Mouse (Mus musculus) spleen, adult 2 months (tissue): ENCODE results near the gene Olfr1225. TPM values are rescaled to one million over a fixed set of nuclear protein-coding genes. Genes with fewer than 3 reads are reported as not detected.
"Not testable (repeated sequence)": the region's sequence is repeated elsewhere in the genome, so short reads cannot be mapped to it uniquely, and the experiment has no call there.

ENCODE experiments used
- DNase-seq, 2 experiments: peaks; one replicate each; pipeline versions ENCODE4 v3.0.0 to v3.0.0-alpha.2; 2012 to 2021; ENCODE audit warnings: low spot score in 2 of 2, low read depth in 1 of 2
- H3K27ac ChIP-seq: fragments of 200-500 bp; 2 replicates; pipeline ENCODE4 v1.5.1; 2012; ENCODE audit warnings: low read length, inconsistent platforms; ENCODE audit not compliant: insufficient read depth
- H3K27me3 ChIP-seq: fragments of 200-500 bp; 2 replicates; pipeline ENCODE4 v1.6.1; 2012; ENCODE audit warnings: mild to moderate bottlenecking, moderate library complexity, low read length, inconsistent platforms; ENCODE audit not compliant: control insufficient read depth, insufficient read depth
- H3K36me3 ChIP-seq: fragments of 200-500 bp; 2 replicates; pipeline ENCODE4 v1.6.1; 2012; ENCODE audit warnings: mild to moderate bottlenecking, low read length, inconsistent platforms; ENCODE audit not compliant: control insufficient read depth, insufficient read depth
- H3K4me1 ChIP-seq: fragments of 200-500 bp; 2 replicates; pipeline ENCODE4 v1.6.1; 2011; ENCODE audit warnings: inconsistent platforms; ENCODE audit not compliant: control insufficient read depth, insufficient read depth, insufficient read length
- H3K4me3 ChIP-seq: fragments of 200-500 bp; 2 replicates; pipeline ENCODE4 v1.5.1; 2011; ENCODE audit warnings: mild to moderate bottlenecking, inconsistent platforms; ENCODE audit not compliant: insufficient read depth, insufficient read length; ENCODE audit errors: extremely low read depth
- CTCF ChIP-seq: fragments of 200-500 bp; IDR thresholded peaks from 2 replicates; pipeline ENCODE4 v1.5.1; 2011; ENCODE audit warnings: mild to moderate bottlenecking, inconsistent platforms; ENCODE audit not compliant: insufficient read depth, insufficient read length, insufficient replicate concordance; ENCODE audit errors: extremely low read depth
- POLR2A ChIP-seq: fragments of 200-500 bp; IDR thresholded peaks from 2 replicates; pipeline ENCODE4 v1.6.1; 2011; ENCODE audit warnings: low read depth, low read length, inconsistent platforms
- WGBS: fragments of 180-500 bp; shearing (Covaris S2); methylation state at CpG from one replicate; pipeline ENCODE4 v1.1.7; 2018; 5-methylcytosine and 5-hydroxymethylcytosine counted together
- polyA plus RNA-seq: library from polyadenylated mRNA; depleted of rRNA; stranded (reverse); fragments of >200 nt; gene quantifications from 2 replicates; pipeline ENCODE4 v1.2.3, GENCODE M21; 2012; rRNA removed

Gene Olfr1225
- not detected in 2 replicates for polyA plus RNA-seq

- H3K27me3 ChIP-seq = no peaks in the 10 kb centered on the region
- H3K36me3 ChIP-seq = no peaks in the 10 kb centered on the region
- H3K4me3 ChIP-seq = no peak within 1 kb of the TSS
- 92% methylated on average over 1 of the region's 1 CpGs for WGBS
- TF ChIP-seq CTCF (no peak), POLR2A (no peak)
- no peak for DNase-seq
- no peaks in the 10 kb centered on the region for H3K4me1 ChIP-seq
- H3K27ac ChIP-seq = no peak within 1 kb of the TSS
Measured at GRCm38 (mm10) chr2:89174569-89174968, at the start of gene Olfr1225. TSS of gene Olfr1225 (minus strand) at chr2:89174669.

DNA sequence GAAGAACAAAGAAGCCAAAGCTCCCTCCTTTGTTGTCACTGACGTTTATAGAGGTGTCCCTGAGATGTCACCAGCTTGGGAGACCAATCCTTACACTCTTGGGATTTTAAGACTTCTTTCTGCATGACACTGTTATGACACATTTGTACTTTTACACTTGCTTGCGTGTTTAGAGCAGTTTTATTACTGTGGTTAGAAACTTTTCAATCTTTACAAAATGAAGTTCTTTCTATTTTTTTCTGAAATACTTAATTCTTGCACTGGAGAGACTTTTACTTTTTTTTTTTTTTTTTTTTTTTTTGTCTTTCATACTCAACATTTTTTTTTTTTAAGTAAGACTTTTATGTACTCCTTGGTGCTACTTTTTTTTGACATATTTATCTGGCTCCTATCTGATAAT lies 25.5 kb upstream of the Olfr1225 start, which contains the start of gene Olfr1226:
Gene Olfr1226 (minus strand): TSS at position 101 of the 400 bp plus-strand sequence.
- no peaks in the 10 kb centered on the region for H3K27me3 ChIP-seq

GRCm38 (mm10) chr2:89196325-89196982 lies 22.0 kb upstream of the Olfr1225 start:
- DNase-seq = no peak
- 8% methylated on average over 3 of the region's 3 CpGs for WGBS
- Histone ChIP-seq H3K36me3 (no peaks in the 10 kb centered on the region), H3K4me3 (no peak overlapping the region), H3K4me1 (no peaks in the 10 kb centered on the region), H3K27ac (no peak overlapping the region), H3K27me3 (no peaks in the 10 kb centered on the region)
- TF ChIP-seq POLR2A = no peak
- no peak for TF ChIP-seq CTCF

More for the DNA sequence above, 25.5 kb upstream of the Olfr1225 start, which contains the start of gene Olfr1226:
- Histone ChIP-seq H3K4me1 (no peaks in the 10 kb centered on the region), H3K4me3 (no peak within 1 kb of the TSS), H3K27ac (no peak within 1 kb of the TSS), H3K36me3 (no peaks in the 10 kb centered on the region)
- 75% methylated on average over 2 of the region's 2 CpGs for WGBS
- no peak for DNase-seq
- TF ChIP-seq POLR2A (no peak), CTCF (no peak)

DNA sequence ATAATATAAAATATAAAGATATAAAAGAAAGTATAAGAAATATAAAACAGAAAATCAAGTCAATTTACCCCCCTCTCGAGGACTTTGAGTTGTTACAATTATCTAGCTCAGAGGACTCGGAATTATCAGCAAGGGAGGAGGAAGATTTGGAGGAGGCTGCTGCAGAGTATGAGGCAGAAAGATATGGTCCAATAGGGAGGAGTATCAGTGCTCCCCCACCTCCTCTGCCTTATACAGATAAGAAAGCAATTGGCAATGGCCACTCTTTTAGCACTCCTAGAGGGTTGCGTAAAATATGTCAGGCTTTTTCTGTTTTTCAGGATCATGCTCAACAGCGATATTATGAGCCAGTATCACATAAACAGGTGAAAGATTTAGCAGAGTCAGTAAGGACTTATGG lies 9.8 kb downstream of the Olfr1225 start:
- H3K4me3 ChIP-seq, H3K36me3 ChIP-seq, H3K27ac ChIP-seq, H3K4me1 ChIP-seq, H3K27me3 ChIP-seq, DNase-seq: not testable (repeated sequence)
- 88% methylated on average over 4 of the region's 4 CpGs for WGBS

DNA sequence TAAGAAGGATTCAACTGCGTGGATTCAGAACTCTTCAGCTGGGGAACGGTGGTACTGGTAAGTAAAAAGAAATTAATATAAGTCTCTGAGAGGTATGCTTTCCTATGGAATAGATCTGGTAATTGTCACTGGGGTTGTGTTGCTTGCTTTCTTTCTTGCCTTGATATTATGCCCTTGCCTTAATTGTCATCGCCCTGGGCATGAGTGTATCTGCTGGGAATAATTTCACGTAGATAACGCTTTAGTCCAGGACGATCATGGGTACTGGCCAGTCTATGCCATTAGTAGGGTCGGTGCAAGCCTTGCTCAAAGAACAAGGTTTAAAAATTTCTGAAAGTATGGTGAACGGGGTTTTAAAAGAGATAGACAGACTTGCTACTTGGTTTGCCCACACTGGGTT lies 10.5 kb downstream of the Olfr1225 start, which contains the start of gene Olfr1224-ps1:
Gene Olfr1224-ps1 (minus strand): TSS at position 101 of the 400 bp plus-strand sequence.
- not testable (repeated sequence) for H3K27ac ChIP-seq, H3K27me3 ChIP-seq, DNase-seq, H3K36me3 ChIP-seq, H3K4me1 ChIP-seq, H3K4me3 ChIP-seq
- WGBS = 88% methylated on average over 8 of the region's 8 CpGs

DNA sequence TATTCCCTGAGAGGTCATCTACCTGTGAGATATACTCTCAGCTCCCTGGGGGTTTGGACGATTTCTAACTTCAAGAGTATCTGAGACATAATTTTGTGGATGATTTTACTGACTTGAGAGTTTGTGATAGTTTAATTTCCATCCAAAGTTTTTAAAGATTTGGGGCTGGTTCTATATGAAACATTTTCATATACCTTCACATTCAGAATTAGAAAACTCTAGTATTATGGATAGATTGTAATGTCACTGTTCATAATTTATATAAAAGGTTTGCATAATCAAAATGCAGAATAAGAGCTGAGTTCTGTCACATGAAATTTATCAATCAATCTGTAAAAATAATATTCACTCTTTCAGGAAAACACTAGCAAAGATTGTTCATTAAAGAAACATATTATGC lies 23.0 kb downstream of the Olfr1225 start, which contains the start of gene Olfr1223:
Gene Olfr1223 (minus strand): TSS at position 101 of the 400 bp plus-strand sequence.
- DNase-seq = no peak
- Histone ChIP-seq H3K4me3 (no peak within 1 kb of the TSS), H3K27me3 (no peaks in the 10 kb centered on the region), H3K27ac (no peak within 1 kb of the TSS), H3K36me3 (no peaks in the 10 kb centered on the region), H3K4me1 (no peaks in the 10 kb centered on the region)
- 64% methylated on average over 1 of the region's 1 CpGs for WGBS
- TF ChIP-seq POLR2A (no peak), CTCF (no peak)

DNA sequence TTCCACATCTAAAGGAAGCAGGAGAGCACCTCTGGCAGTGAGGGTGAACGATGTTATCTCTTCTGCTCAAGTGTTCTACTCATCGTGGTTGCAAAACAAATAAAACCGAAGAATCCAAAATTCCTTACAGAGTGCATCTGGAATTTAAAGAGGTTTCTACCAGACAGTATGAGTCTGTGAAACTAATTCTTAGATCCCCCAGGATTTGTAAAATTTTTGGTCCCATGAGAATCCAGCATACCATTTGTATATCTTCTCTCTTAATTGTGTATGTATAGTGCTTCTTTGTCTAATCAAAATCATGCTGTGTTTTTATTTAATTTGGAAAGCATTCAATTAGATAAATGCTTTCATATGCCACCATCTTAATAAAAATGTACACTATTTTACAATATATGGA lies 41.5 kb downstream of the Olfr1225 start, which contains the start of gene Olfr1222:
Gene Olfr1222 (minus strand): TSS at position 101 of the 400 bp plus-strand sequence.
- no peak within 1 kb of the TSS for H3K27ac ChIP-seq
- H3K4me1 ChIP-seq = no peaks in the 10 kb centered on the region
- WGBS = 84% methylated on average over 3 of the region's 3 CpGs
- no peaks in the 10 kb centered on the region for H3K27me3 ChIP-seq
- DNase-seq = no peak
- TF ChIP-seq POLR2A (no peak), CTCF (no peak)
- no peak within 1 kb of the TSS for H3K4me3 ChIP-seq
- no peaks in the 10 kb centered on the region for H3K36me3 ChIP-seq

Other genes starting within 250 kb of the Olfr1225 start
- gene Olfr1211, start 236.6 kb downstream of the Olfr1225 start, polyA plus RNA-seq = not detected in 2 replicates
- gene Olfr1212, start 220.7 kb downstream of the Olfr1225 start, polyA plus RNA-seq = not detected in 2 replicates
- not detected in 2 replicates for gene Gm13762, start 194.4 kb downstream of the Olfr1225 start, polyA plus RNA-seq
- not detected in 2 replicates for gene Olfr1214, start 182.0 kb downstream of the Olfr1225 start, polyA plus RNA-seq
- gene Olfr1215, start 167.7 kb downstream of the Olfr1225 start, polyA plus RNA-seq = not detected in 2 replicates
- not detected in 2 replicates for gene Olfr1216, start 156.3 kb downstream of the Olfr1225 start, polyA plus RNA-seq
- not detected in 2 replicates for gene Olfr1217, start 142.6 kb downstream of the Olfr1225 start, polyA plus RNA-seq
- not detected in 2 replicates for gene Olfr1218, start 113.5 kb downstream of the Olfr1225 start, polyA plus RNA-seq
- not detected in 2 replicates for gene Olfr1219, start 91.2 kb downstream of the Olfr1225 start, polyA plus RNA-seq
- not detected in 2 replicates for gene Olfr1220, start 67.8 kb downstream of the Olfr1225 start, polyA plus RNA-seq
- gene Olfr1221, start 57.4 kb downstream of the Olfr1225 start, polyA plus RNA-seq = not detected in 2 replicates
- gene Olfr1222, start 41.6 kb downstream of the Olfr1225 start, polyA plus RNA-seq = not detected in 2 replicates
- gene Olfr1223, start 23.1 kb downstream of the Olfr1225 start, polyA plus RNA-seq = not detected in 2 replicates
- gene Olfr1224-ps1, start 10.6 kb downstream of the Olfr1225 start, polyA plus RNA-seq = not detected in 2 replicates
- gene Olfr1226, start 25.4 kb upstream of the Olfr1225 start, polyA plus RNA-seq = not detected in 2 replicates
- gene Olfr1228, start 79.4 kb upstream of the Olfr1225 start, polyA plus RNA-seq = not detected in 2 replicates
- gene Olfr1229, start 113.3 kb upstream of the Olfr1225 start, polyA plus RNA-seq = not detected in 2 replicates
- not detected in 2 replicates for gene Olfr1230, start 122.6 kb upstream of the Olfr1225 start, polyA plus RNA-seq
- not detected in 2 replicates for gene Olfr1231, start 132.4 kb upstream of the Olfr1225 start, polyA plus RNA-seq
- not detected in 2 replicates for gene Olfr1232, start 155.0 kb upstream of the Olfr1225 start, polyA plus RNA-seq
- not detected in 2 replicates for gene Olfr1233, start 167.7 kb upstream of the Olfr1225 start, polyA plus RNA-seq
- gene Olfr1234, start 190.2 kb upstream of the Olfr1225 start, polyA plus RNA-seq = not detected in 2 replicates
- not detected in 2 replicates for gene Olfr1238, start 235.0 kb upstream of the Olfr1225 start, polyA plus RNA-seq
- not detected in 2 replicates for gene Olfr1239, start 245.7 kb upstream of the Olfr1225 start, polyA plus RNA-seq